Comparison of ENCODE assay signal across 19 mouse cellular contexts in the genomic region with DNA sequence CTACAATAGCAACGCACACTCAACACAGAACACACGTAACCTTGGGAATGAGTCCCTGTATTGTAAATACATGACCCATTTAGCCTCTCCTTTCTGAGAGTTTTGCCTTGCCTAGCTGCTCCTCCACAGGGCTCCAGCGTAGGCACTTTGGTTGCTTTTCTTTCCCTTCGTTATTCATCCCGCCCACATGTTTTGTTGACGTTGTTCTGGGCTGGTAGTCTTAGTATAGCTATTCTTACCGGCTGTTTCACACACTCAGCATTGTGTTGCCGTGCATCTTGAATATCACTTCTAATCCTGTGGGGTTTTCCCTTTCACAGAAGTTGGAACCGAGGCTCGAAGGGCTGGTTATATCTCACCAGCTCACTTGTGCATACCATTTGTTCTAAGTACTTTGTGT. TPM values are rescaled to one million over a fixed set of nuclear protein-coding genes. Genes with fewer than 3 reads are reported as not detected.
DNase-seq lines count a peak whose midpoint lies in the region; ATAC-seq lines count a peak whose summit lies in the region.
"Had no signal": no experiment of that assay in that cellular context is flagged by ENCODE, and none has a peak within 500 bp of the region (broad histone marks: within the 10 kb centered on the region; RNA-seq: fewer than 3 reads in every experiment).

No protein-coding gene starts in this region.

- no peaks in the 10 kb centered on the region; the same call in 1 of the 2 replicates for H3K27me3 ChIP-seq in embryonic facial prominence, embryonic 14.5 days (replicated peaks; ENCODE audit: control insufficient read depth, insufficient read depth, low read length)
- peaks cover 35% of the 10 kb centered on the region for H3K27me3 ChIP-seq in embryonic facial prominence, embryonic 10.5 days (replicated peaks; ENCODE audit: low read depth, poor library complexity, severe bottlenecking)
- H3K27me3 ChIP-seq: forebrain, embryonic 15.5 days; hindbrain, embryonic 15.5 days; intestine, embryonic 15.5 days; liver, embryonic 15.5 days had no signal

- H3K4me3 ChIP-seq in embryonic facial prominence, embryonic 14.5 days (ENCODE audit: low read depth, low read length): no peak overlapping the region
- H3K4me3 ChIP-seq in embryonic facial prominence, embryonic 10.5 days: no peak overlapping the region
- H3K4me3 ChIP-seq: forebrain, embryonic 15.5 days; heart, adult 2 months; intestine, embryonic 15.5 days; liver, embryonic 15.5 days had no signal

- WGBS in embryonic facial prominence, embryonic 14.5 days: 67% methylated on average over 10 of the region's 10 CpGs
- WGBS in embryonic facial prominence, embryonic 10.5 days: 73% methylated on average over 10 of the region's 10 CpGs

- H3K9ac ChIP-seq in embryonic facial prominence, embryonic 14.5 days (ENCODE audit: low read depth, low read length): no peak overlapping the region
- H3K9ac ChIP-seq: forebrain, embryonic 15.5 days; intestine, embryonic 15.5 days; liver, embryonic 15.5 days had no signal

- ATAC-seq in embryonic facial prominence, embryonic 14.5 days (ENCODE audit: low read depth): peak; percentile 47; the same call in 1 of the 2 replicates
- ATAC-seq: forebrain, embryonic 15.5 days; intestine, embryonic 15.5 days had no signal

- no peaks in the 10 kb centered on the region for H3K9me3 ChIP-seq in embryonic facial prominence, embryonic 14.5 days (ENCODE audit: control insufficient read depth, low read length)
- no peaks in the 10 kb centered on the region for H3K9me3 ChIP-seq in embryonic facial prominence, embryonic 10.5 days
- H3K9me3 ChIP-seq: forebrain, embryonic 15.5 days; hindbrain, embryonic 15.5 days; intestine, embryonic 15.5 days; liver, embryonic 15.5 days had no signal

- intact Hi-C loops in left cerebral cortex, postnatal 14 days (cut with DNase I): loop anchor here (10.0 kb wide), 2 partner anchors 179 to 1579 kb away; no protein-coding TSS in a partner anchor

- peak; percentile 48 for DNase-seq in embryonic facial prominence, embryonic 14.5 days (ENCODE audit: low spot score)
- no peak for DNase-seq in embryonic facial prominence, embryonic 10.5 days (ENCODE audit: low spot score)
- DNase-seq in layer of hippocampus, adult 18-20 months (ENCODE audit: low spot score in 2 of 2): peak; percentile 28 to 57
- no peak for DNase-seq in layer of hippocampus, adult 9-10 months (ENCODE audit: low spot score)
- peak; percentile 20 for DNase-seq in CD4-positive, CD25-positive, alpha-beta regulatory T cell, adult 2 months (ENCODE audit: low read depth, low spot score)
- DNase-seq in left cerebral cortex, postnatal 14 days (ENCODE audit: low spot score in 2 of 2): peak; percentile 50 to 70
- DNase-seq in adipocyte (ENCODE audit: low spot score): no peak
- DNase-seq: adrenal gland, postnatal 36 days; gastrocnemius, postnatal 14 days; heart, adult 2 months; heart, postnatal 36 days; layer of hippocampus, postnatal 36 days had no signal

- no peak overlapping the region for H3K27ac ChIP-seq in embryonic facial prominence, embryonic 14.5 days (replicated peaks; ENCODE audit: low read depth, low read length)
- no peak overlapping the region for H3K27ac ChIP-seq in embryonic facial prominence, embryonic 10.5 days (replicated peaks)
- H3K27ac ChIP-seq: forebrain, embryonic 15.5 days; heart, adult 2 months; hindbrain, embryonic 15.5 days; intestine, embryonic 15.5 days; liver, embryonic 15.5 days; stomach, postnatal 0 days had no signal

- no peaks in the 10 kb centered on the region for H3K36me3 ChIP-seq in embryonic facial prominence, embryonic 14.5 days (ENCODE audit: control insufficient read depth, insufficient read depth, low read length)
- H3K36me3 ChIP-seq in embryonic facial prominence, embryonic 10.5 days (replicated peaks): no peaks in the 10 kb centered on the region
- H3K36me3 ChIP-seq: forebrain, embryonic 15.5 days; hindbrain, embryonic 15.5 days had no signal

- H3K4me1 ChIP-seq in embryonic facial prominence, embryonic 14.5 days (ENCODE audit: control insufficient read depth, insufficient read depth, low read length): no peaks in the 10 kb centered on the region
- H3K4me1 ChIP-seq in embryonic facial prominence, embryonic 10.5 days: peaks cover 16% of the 10 kb centered on the region
- H3K4me1 ChIP-seq: liver, embryonic 15.5 days had no signal

- no peak overlapping the region for H3K4me2 ChIP-seq in embryonic facial prominence, embryonic 14.5 days (ENCODE audit: low read depth, low read length)
- H3K4me2 ChIP-seq: midbrain, embryonic 11.5 days had no signal

RNA-seq across cellular contexts. Expression of gene Sec16b, which starts 49.2 kb away (rescaled TPM):
- 8.0 and 9.8 TPM in 2 replicates for polyA plus RNA-seq in embryonic facial prominence, embryonic 14.5 days (2014; fragmentation: Nextera tagmentation; extraction: Ambion mirVana)
- 0.67 and 0.82 TPM in 2 replicates for polyA plus RNA-seq in embryonic facial prominence, embryonic 10.5 days (2016; fragmentation: Nextera tagmentation; extraction: Ambion mirVana)
- under 1 TPM; 0.32 to 0.46 TPM for total RNA-seq in layer of hippocampus, adult 18-20 months (2021)
- under 1 TPM; 0.70 to 0.72 TPM for total RNA-seq in left cerebral cortex, postnatal 14 days (2021)
- total RNA-seq: monocyte, adult 5-6 weeks had no signal

Comparison
In these comparisons a context has a peak if more than half of its experiments do, and no peak if none do; other contexts are left out.
1. DNase-seq: peak in embryonic facial prominence, embryonic 14.5 days (single experiment), layer of hippocampus, adult 18-20 months (2 of 2), CD4-positive, CD25-positive, alpha-beta regulatory T cell, adult 2 months (single experiment) and left cerebral cortex, postnatal 14 days (2 of 2); none in embryonic facial prominence, embryonic 10.5 days (single experiment), layer of hippocampus, adult 9-10 months (single experiment) and adipocyte (single experiment).